Mouse (Mus musculus): Measurements from ENCODE around the gene Dcpp3. TPM values are rescaled to one million over a fixed set of nuclear protein-coding genes. Genes with fewer than 3 reads are reported as not detected.
"Not testable (repeated sequence)": the region's sequence is repeated elsewhere in the genome, so short reads cannot be mapped to it uniquely, and the experiment has no call there.

Gene Dcpp3
- polyA plus RNA-seq, 1 experiment from 2014 or later, result not detected

GRCm38 (mm10) chr17:23931157-23931556, 13.9 kb downstream of the Dcpp3 start:
- ATAC-seq, result no peak
- Histone ChIP-seq H3K4me1 (ENCODE audit: control insufficient read depth, insufficient read depth, low read length) (no peaks in the 10 kb centered on the region), H3K9ac (ENCODE audit: low read depth, low read length) (no peak overlapping the region), H3K9me3 (replicated peaks; ENCODE audit: control insufficient read depth, low read length, poor library complexity, severe bottlenecking) (no peaks in the 10 kb centered on the region), H3K36me3 (ENCODE audit: control insufficient read depth, insufficient read depth, low read length) (no peaks in the 10 kb centered on the region), H3K27me3 (ENCODE audit: control insufficient read depth, insufficient read depth, low read depth, low read length) (no peaks in the 10 kb centered on the region), H3K4me2 (ENCODE audit: low read length) (no peak overlapping the region), H3K27ac (ENCODE audit: low read length) (no peak overlapping the region), H3K4me3 (ENCODE audit: low read depth, low read length) (no peak overlapping the region)
- WGBS, result 89% methylated on average over 5 of the region's 5 CpGs

- H3K4me1 ChIP-seq (ENCODE audit: control insufficient read depth, insufficient read depth, low read length), result no peaks in the 10 kb centered on the region
- H3K4me3 ChIP-seq (ENCODE audit: low read depth, low read length), result no peak within 1 kb of the TSS
- H3K9me3 ChIP-seq (replicated peaks; ENCODE audit: control insufficient read depth, low read length, poor library complexity, severe bottlenecking), result no peaks in the 10 kb centered on the region
- H3K9ac ChIP-seq (ENCODE audit: low read depth, low read length), result no peak within 1 kb of the TSS
- H3K27me3 ChIP-seq (ENCODE audit: control insufficient read depth, insufficient read depth, low read depth, low read length), result no peaks in the 10 kb centered on the region
- no peak for ATAC-seq
- H3K4me2 ChIP-seq (ENCODE audit: low read length), result no peak within 1 kb of the TSS
- H3K27ac ChIP-seq (ENCODE audit: low read length), result no peak within 1 kb of the TSS
- H3K36me3 ChIP-seq (ENCODE audit: control insufficient read depth, insufficient read depth, low read length), result no peaks in the 10 kb centered on the region
Observed at GRCm38 (mm10) chr17:23941372-23941771, 24.1 kb downstream of the Dcpp3 start, which contains the start of gene Sbp. Sbp (plus strand) TSS chr17:23941672.

GRCm38 (mm10) chr17:23947486-23947885, 30.2 kb downstream of the Dcpp3 start:
- not testable (repeated sequence) for H3K4me2 ChIP-seq (ENCODE audit: low read length); H3K36me3 ChIP-seq (ENCODE audit: control insufficient read depth, insufficient read depth, low read length); H3K4me3 ChIP-seq (ENCODE audit: low read depth, low read length); ATAC-seq; H3K27me3 ChIP-seq (ENCODE audit: control insufficient read depth, insufficient read depth, low read depth, low read length); H3K9me3 ChIP-seq (replicated peaks; ENCODE audit: control insufficient read depth, low read length, poor library complexity, severe bottlenecking); H3K4me1 ChIP-seq (ENCODE audit: control insufficient read depth, insufficient read depth, low read length); H3K9ac ChIP-seq (ENCODE audit: low read depth, low read length); H3K27ac ChIP-seq (ENCODE audit: low read length)
- WGBS, result 83% methylated on average over 4 of the region's 4 CpGs

- Histone ChIP-seq H3K27ac (ENCODE audit: low read length) (no peak overlapping the region), H3K4me2 (ENCODE audit: low read length) (no peak overlapping the region), H3K4me3 (ENCODE audit: low read depth, low read length) (no peak overlapping the region), H3K4me1 (ENCODE audit: control insufficient read depth, insufficient read depth, low read length) (no peaks in the 10 kb centered on the region), H3K36me3 (ENCODE audit: control insufficient read depth, insufficient read depth, low read length) (no peaks in the 10 kb centered on the region), H3K27me3 (ENCODE audit: control insufficient read depth, insufficient read depth, low read depth, low read length) (no peaks in the 10 kb centered on the region), H3K9me3 (replicated peaks; ENCODE audit: control insufficient read depth, low read length, poor library complexity, severe bottlenecking) (no peaks in the 10 kb centered on the region), H3K9ac (ENCODE audit: low read depth, low read length) (no peak overlapping the region)
- 88% methylated on average over 2 of the region's 2 CpGs for WGBS
- ATAC-seq, result no peak
Observed at GRCm38 (mm10) chr17:23949068-23949467, 31.8 kb downstream of the Dcpp3 start.

GRCm38 (mm10) chr17:23950828-23951227, 33.6 kb downstream of the Dcpp3 start:
- not testable (repeated sequence) for H3K4me3 ChIP-seq (ENCODE audit: low read depth, low read length); ATAC-seq; H3K27me3 ChIP-seq (ENCODE audit: control insufficient read depth, insufficient read depth, low read depth, low read length); H3K9me3 ChIP-seq (replicated peaks; ENCODE audit: control insufficient read depth, low read length, poor library complexity, severe bottlenecking); H3K36me3 ChIP-seq (ENCODE audit: control insufficient read depth, insufficient read depth, low read length); H3K9ac ChIP-seq (ENCODE audit: low read depth, low read length); H3K4me2 ChIP-seq (ENCODE audit: low read length); H3K4me1 ChIP-seq (ENCODE audit: control insufficient read depth, insufficient read depth, low read length); H3K27ac ChIP-seq (ENCODE audit: low read length)
- 74% methylated on average over 4 of the region's 4 CpGs for WGBS

- H3K4me1 ChIP-seq (ENCODE audit: control insufficient read depth, insufficient read depth, low read length), result no peaks in the 10 kb centered on the region
- 72% methylated on average over 5 of the region's 5 CpGs for WGBS
- no peak within 1 kb of the TSS for H3K27ac ChIP-seq (ENCODE audit: low read length)
- H3K9ac ChIP-seq (ENCODE audit: low read depth, low read length), result no peak within 1 kb of the TSS
- no peaks in the 10 kb centered on the region for H3K9me3 ChIP-seq (replicated peaks; ENCODE audit: control insufficient read depth, low read length, poor library complexity, severe bottlenecking)
- no peaks in the 10 kb centered on the region for H3K27me3 ChIP-seq (ENCODE audit: control insufficient read depth, insufficient read depth, low read depth, low read length)
- no peak for ATAC-seq
- H3K4me3 ChIP-seq (ENCODE audit: low read depth, low read length), result no peak within 1 kb of the TSS
- no peak within 1 kb of the TSS for H3K4me2 ChIP-seq (ENCODE audit: low read length)
- H3K36me3 ChIP-seq (ENCODE audit: control insufficient read depth, insufficient read depth, low read length), result no peaks in the 10 kb centered on the region
Observed at GRCm38 (mm10) chr17:23955174-23955573, 37.9 kb downstream of the Dcpp3 start, which contains the start of gene Sbpl. Sbpl (minus strand) TSS chr17:23955274.

GRCm38 (mm10) chr17:23960084-23960738, 43.0 kb downstream of the Dcpp3 start:
- Histone ChIP-seq H3K9ac (ENCODE audit: low read depth, low read length) (no peak overlapping the region), H3K9me3 (replicated peaks; ENCODE audit: control insufficient read depth, low read length, poor library complexity, severe bottlenecking) (no peaks in the 10 kb centered on the region), H3K27ac (ENCODE audit: low read length) (no peak overlapping the region; the same call in 1 of the 2 replicates), H3K4me1 (ENCODE audit: control insufficient read depth, insufficient read depth, low read length) (no peaks in the 10 kb centered on the region), H3K36me3 (ENCODE audit: control insufficient read depth, insufficient read depth, low read length) (no peaks in the 10 kb centered on the region), H3K4me2 (ENCODE audit: low read length) (no peak overlapping the region), H3K27me3 (ENCODE audit: control insufficient read depth, insufficient read depth, low read depth, low read length) (no peaks in the 10 kb centered on the region), H3K4me3 (ENCODE audit: low read depth, low read length) (no peak overlapping the region)
- WGBS, result 38% methylated on average over 3 of the region's 3 CpGs
- peak; percentile 92; the same call in 1 of the 2 replicates for ATAC-seq

GRCm38 (mm10) chr17:23961573-23962122, 44.4 kb downstream of the Dcpp3 start:
- Histone ChIP-seq H3K4me1 (ENCODE audit: control insufficient read depth, insufficient read depth, low read length) (no peaks in the 10 kb centered on the region), H3K27me3 (ENCODE audit: control insufficient read depth, insufficient read depth, low read depth, low read length) (no peaks in the 10 kb centered on the region), H3K4me2 (ENCODE audit: low read length) (no peak overlapping the region), H3K27ac (ENCODE audit: low read length) (no peak overlapping the region), H3K9ac (ENCODE audit: low read depth, low read length) (no peak overlapping the region), H3K9me3 (replicated peaks; ENCODE audit: control insufficient read depth, low read length, poor library complexity, severe bottlenecking) (no peaks in the 10 kb centered on the region), H3K4me3 (ENCODE audit: low read depth, low read length) (no peak overlapping the region), H3K36me3 (ENCODE audit: control insufficient read depth, insufficient read depth, low read length) (no peaks in the 10 kb centered on the region)
- ATAC-seq, result no peak
- WGBS, result 54% methylated on average over 4 of the region's 4 CpGs

GRCm38 (mm10) chr17:23965805-23966425, 48.7 kb downstream of the Dcpp3 start:
- ATAC-seq, result no peak
- H3K36me3 ChIP-seq (ENCODE audit: control insufficient read depth, insufficient read depth, low read length), result no peaks in the 10 kb centered on the region
- H3K9ac ChIP-seq (ENCODE audit: low read depth, low read length), result no peak overlapping the region
- H3K27me3 ChIP-seq (ENCODE audit: control insufficient read depth, insufficient read depth, low read depth, low read length), result no peaks in the 10 kb centered on the region
- 33% methylated on average over 6 of the region's 6 CpGs for WGBS
- no peaks in the 10 kb centered on the region for H3K4me1 ChIP-seq (ENCODE audit: control insufficient read depth, insufficient read depth, low read length)
- H3K4me3 ChIP-seq (ENCODE audit: low read depth, low read length), result no peak overlapping the region
- no peaks in the 10 kb centered on the region for H3K9me3 ChIP-seq (replicated peaks; ENCODE audit: control insufficient read depth, low read length, poor library complexity, severe bottlenecking)
- H3K4me2 ChIP-seq (ENCODE audit: low read length), result no peak overlapping the region
- H3K27ac ChIP-seq (ENCODE audit: low read length), result no peak overlapping the region

All from midbrain, embryonic 16.5 days (tissue).